Mouse (Mus musculus): ENCODE measurements around the gene Zfp787. TPM values are rescaled to one million over a fixed set of nuclear protein-coding genes. Genes with fewer than 3 reads are reported as not detected.

Zfp787 gene
- polyA plus RNA-seq, 1 experiment: 62.7 TPM

GRCm38 (mm10) chr7:6164671-6165070 is 8.9 kb upstream of the Zfp787 start:
- TF ChIP-seq CTCF (IDR thresholded peaks at IDR 0.05; ENCODE audit: extremely low read depth, insufficient read length, insufficient replicate concordance, low read depth, low read length) (no peak), POLR2A (IDR thresholded peaks at IDR 0.05; ENCODE audit: low read depth, low read length) (no peak)
- Histone ChIP-seq H3K4me1 (ENCODE audit: control insufficient read depth, insufficient read depth, insufficient read length, low read length) (no peaks in the 10 kb centered on the region), H3K27me3 (ENCODE audit: control insufficient read depth, insufficient read depth, low read length) (no peaks in the 10 kb centered on the region), H3K27ac (ENCODE audit: insufficient read depth, low read depth, low read length) (no peak overlapping the region), H3K4me3 (ENCODE audit: low read depth, low read length) (no peak overlapping the region), H3K36me3 (ENCODE audit: control insufficient read depth, insufficient read depth, low read length) (0 out of 2 replicates have a peak, but pooled peaks cover 1% of the 10 kb centered on the region)
- 72% methylated on average over 5 of the region's 5 CpGs for WGBS

- Histone ChIP-seq H3K4me3 (ENCODE audit: low read depth, low read length) (no peak overlapping the region), H3K27ac (ENCODE audit: insufficient read depth, low read depth, low read length) (no peak overlapping the region), H3K36me3 (ENCODE audit: control insufficient read depth, insufficient read depth, low read length) (peaks cover 3% of the 10 kb centered on the region; the same call in 1 of the 2 replicates), H3K27me3 (ENCODE audit: control insufficient read depth, insufficient read depth, low read length) (no peaks in the 10 kb centered on the region), H3K4me1 (ENCODE audit: control insufficient read depth, insufficient read depth, insufficient read length, low read length) (peaks cover 2% of the 10 kb centered on the region; the same call in 1 of the 2 replicates)
- WGBS: 86% methylated on average over 4 of the region's 4 CpGs
- TF ChIP-seq POLR2A (IDR thresholded peaks at IDR 0.05; ENCODE audit: low read depth, low read length): no peak
- TF ChIP-seq CTCF (IDR thresholded peaks at IDR 0.05; ENCODE audit: extremely low read depth, insufficient read length, insufficient replicate concordance, low read depth, low read length): no peak
Measured at GRCm38 (mm10) chr7:6162172-6162571, 6.4 kb upstream of the Zfp787 start.

- H3K27me3 ChIP-seq (ENCODE audit: control insufficient read depth, insufficient read depth, low read length): no peaks in the 10 kb centered on the region
- no peak for TF ChIP-seq POLR2A (IDR thresholded peaks at IDR 0.05; ENCODE audit: low read depth, low read length)
- no peak for TF ChIP-seq CTCF (IDR thresholded peaks at IDR 0.05; ENCODE audit: extremely low read depth, insufficient read length, insufficient replicate concordance, low read depth, low read length)
- H3K27ac ChIP-seq (ENCODE audit: insufficient read depth, low read depth, low read length): no peak overlapping the region
- 70% methylated on average over 3 of the region's 3 CpGs for WGBS
- no peak overlapping the region for H3K4me3 ChIP-seq (ENCODE audit: low read depth, low read length)
- peaks cover 6% of the 10 kb centered on the region; the same call in 1 of the 2 replicates for H3K4me1 ChIP-seq (ENCODE audit: control insufficient read depth, insufficient read depth, insufficient read length, low read length)
- peaks cover 3% of the 10 kb centered on the region; the same call in 1 of the 2 replicates for H3K36me3 ChIP-seq (ENCODE audit: control insufficient read depth, insufficient read depth, low read length)
Measured at GRCm38 (mm10) chr7:6161541-6161940, 5.7 kb upstream of the Zfp787 start.

- Histone ChIP-seq H3K36me3 (ENCODE audit: control insufficient read depth, insufficient read depth, low read length) (peaks cover 3% of the 10 kb centered on the region; the same call in 1 of the 2 replicates), H3K4me3 (ENCODE audit: low read depth, low read length) (no peak overlapping the region), H3K27ac (ENCODE audit: insufficient read depth, low read depth, low read length) (no peak overlapping the region), H3K4me1 (ENCODE audit: control insufficient read depth, insufficient read depth, insufficient read length, low read length) (peaks cover 7% of the 10 kb centered on the region; the same call in 1 of the 2 replicates), H3K27me3 (ENCODE audit: control insufficient read depth, insufficient read depth, low read length) (no peaks in the 10 kb centered on the region)
- no peak for TF ChIP-seq CTCF (IDR thresholded peaks at IDR 0.05; ENCODE audit: extremely low read depth, insufficient read length, insufficient replicate concordance, low read depth, low read length)
- TF ChIP-seq POLR2A (IDR thresholded peaks at IDR 0.05; ENCODE audit: low read depth, low read length): no peak
- 91% methylated on average over 3 of the region's 3 CpGs for WGBS
Measured at GRCm38 (mm10) chr7:6159604-6160003, 3.8 kb upstream of the Zfp787 start.

- H3K4me1 ChIP-seq (ENCODE audit: control insufficient read depth, insufficient read depth, insufficient read length, low read length): peaks cover 25% of the 10 kb centered on the region; the same call in 1 of the 2 replicates
- peaks cover 3% of the 10 kb centered on the region; the same call in 1 of the 2 replicates for H3K36me3 ChIP-seq (ENCODE audit: control insufficient read depth, insufficient read depth, low read length)
- WGBS: 18% methylated on average over 1 of the region's 1 CpGs
- no peaks in the 10 kb centered on the region for H3K27me3 ChIP-seq (ENCODE audit: control insufficient read depth, insufficient read depth, low read length)
- H3K27ac ChIP-seq (ENCODE audit: insufficient read depth, low read depth, low read length): peak overlapping the region; percentile 68
- no peak overlapping the region for H3K4me3 ChIP-seq (ENCODE audit: low read depth, low read length)
- TF ChIP-seq CTCF (IDR thresholded peaks at IDR 0.05; ENCODE audit: extremely low read depth, insufficient read length, insufficient replicate concordance, low read depth, low read length) (no peak), POLR2A (IDR thresholded peaks at IDR 0.05; ENCODE audit: low read depth, low read length) (no peak)
Measured at GRCm38 (mm10) chr7:6157479-6157878, 1.7 kb upstream of the Zfp787 start.

GRCm38 (mm10) chr7:6156901-6157472 is 1.2 kb upstream of the Zfp787 start:
- Histone ChIP-seq H3K36me3 (ENCODE audit: control insufficient read depth, insufficient read depth, low read length) (peaks cover 2% of the 10 kb centered on the region; the same call in 1 of the 2 replicates), H3K4me1 (ENCODE audit: control insufficient read depth, insufficient read depth, insufficient read length, low read length) (peaks cover 28% of the 10 kb centered on the region; the same call in 1 of the 2 replicates), H3K4me3 (ENCODE audit: low read depth, low read length) (no peak overlapping the region), H3K27me3 (ENCODE audit: control insufficient read depth, insufficient read depth, low read length) (no peaks in the 10 kb centered on the region), H3K27ac (ENCODE audit: insufficient read depth, low read depth, low read length) (peak overlapping the region; percentile 98)
- 18% methylated on average over 9 of the region's 9 CpGs for WGBS
- TF ChIP-seq POLR2A (IDR thresholded peaks at IDR 0.05; ENCODE audit: low read depth, low read length): no peak
- no peak for TF ChIP-seq CTCF (IDR thresholded peaks at IDR 0.05; ENCODE audit: extremely low read depth, insufficient read length, insufficient replicate concordance, low read depth, low read length)

- Histone ChIP-seq H3K36me3 (ENCODE audit: control insufficient read depth, insufficient read depth, low read length) (peaks cover 2% of the 10 kb centered on the region; the same call in 1 of the 2 replicates), H3K4me1 (ENCODE audit: control insufficient read depth, insufficient read depth, insufficient read length, low read length) (peaks cover 36% of the 10 kb centered on the region; the same call in 1 of the 2 replicates), H3K4me3 (ENCODE audit: low read depth, low read length) (peak overlapping the region; percentile 93), H3K27me3 (ENCODE audit: control insufficient read depth, insufficient read depth, low read length) (no peaks in the 10 kb centered on the region), H3K27ac (ENCODE audit: insufficient read depth, low read depth, low read length) (peak overlapping the region; percentile 98)
- TF ChIP-seq CTCF (IDR thresholded peaks at IDR 0.05; ENCODE audit: extremely low read depth, insufficient read length, insufficient replicate concordance, low read depth, low read length) (no peak), POLR2A (IDR thresholded peaks at IDR 0.05; ENCODE audit: low read depth, low read length) (no peak)
- 1% methylated on average over 60 of the region's 85 CpGs for WGBS
Measured at GRCm38 (mm10) chr7:6155031-6155872, 545 bp downstream of the Zfp787 start.

All from small intestine, adult 2 months (tissue).